Mouse (Mus musculus): ENCODE measurements around the gene Epp13. TPM values are rescaled to one million over a fixed set of nuclear protein-coding genes. Genes with fewer than 3 reads are reported as not detected.
"Not testable (repeated sequence)": the region's sequence is repeated elsewhere in the genome, so short reads cannot be mapped to it uniquely, and the experiment has no call there.

Epp13 gene
- polyA plus RNA-seq, 1 experiment: not detected

DNA sequence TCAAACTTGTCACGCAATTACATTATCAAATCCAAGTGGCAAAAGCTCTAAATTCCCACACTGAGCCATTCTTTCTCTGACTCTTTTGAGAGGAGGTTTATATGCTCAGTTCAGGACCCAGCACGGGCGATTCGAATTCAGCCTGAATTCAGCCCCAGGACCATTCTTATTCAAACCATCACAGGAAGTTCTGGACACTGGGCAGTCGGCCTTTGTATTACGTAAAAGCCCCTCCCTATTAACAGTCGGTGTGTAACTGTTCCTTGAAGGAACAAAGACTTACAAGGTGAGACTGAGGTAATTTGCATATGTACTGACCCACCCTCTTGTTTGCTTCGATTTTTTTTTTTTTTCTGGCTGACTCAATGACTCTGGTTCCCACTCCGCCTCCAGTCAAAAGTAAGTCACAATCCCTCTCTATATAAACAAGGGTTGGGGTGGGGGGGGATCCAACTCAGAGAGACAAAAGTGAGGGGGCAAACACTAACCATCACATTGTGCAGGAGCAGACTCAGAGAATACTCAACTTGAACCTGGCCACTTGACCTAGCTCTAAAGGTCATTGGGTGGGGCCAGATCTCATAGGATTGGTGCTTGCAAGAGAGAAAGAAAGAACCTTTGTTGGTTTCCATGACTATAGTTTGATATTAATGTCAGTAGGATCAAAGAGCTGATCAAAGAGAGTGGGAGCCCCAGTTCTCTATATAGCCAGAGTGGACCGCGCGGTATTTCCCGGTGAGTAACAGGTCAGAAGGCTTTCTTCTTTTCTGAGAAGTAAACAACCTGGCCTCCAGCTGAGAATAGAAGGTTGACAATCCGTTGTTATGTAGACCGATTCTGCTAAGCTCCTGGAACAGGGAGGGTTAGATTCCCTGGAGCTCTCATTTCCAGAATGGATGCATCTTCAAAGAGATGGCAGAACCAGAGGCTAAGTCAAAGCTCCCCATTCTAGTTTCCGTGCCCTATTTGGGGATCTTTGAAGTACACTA, 6.0 kb downstream of the Epp13 start:
- TF ChIP-seq POLR2A (IDR thresholded peaks at IDR 0.05; ENCODE audit: borderline replicate concordance, extremely low read depth, insufficient read depth, insufficient read length, poor library complexity, severe bottlenecking) (no peak), CTCF (IDR thresholded peaks at IDR 0.05; ENCODE audit: borderline replicate concordance, extremely low read depth, insufficient read depth, insufficient read length) (no peak)
- DNase-seq (ENCODE audit: low read depth): no peak

DNA sequence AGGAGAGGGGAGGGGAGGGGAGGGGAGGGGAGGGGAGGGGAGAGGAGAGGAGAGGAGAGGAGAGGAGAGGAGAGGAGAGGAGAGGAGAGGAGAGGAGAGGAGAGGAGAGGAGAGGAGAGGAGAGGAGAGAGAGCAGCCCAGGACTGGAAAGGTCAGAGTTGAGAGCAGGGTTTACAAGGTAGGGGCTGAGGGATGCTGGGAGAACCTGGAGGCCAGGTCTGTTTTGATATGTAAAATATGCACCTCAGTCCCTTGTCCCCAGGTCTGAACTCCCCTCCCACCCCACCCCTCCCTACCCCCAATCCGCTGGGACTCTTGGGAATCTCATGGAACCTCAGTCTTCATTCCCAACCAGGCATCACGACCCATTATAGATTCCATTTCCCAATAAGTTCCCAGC, 7.5 kb downstream of the Epp13 start:
- not testable (repeated sequence) for DNase-seq (ENCODE audit: low read depth)

DNA sequence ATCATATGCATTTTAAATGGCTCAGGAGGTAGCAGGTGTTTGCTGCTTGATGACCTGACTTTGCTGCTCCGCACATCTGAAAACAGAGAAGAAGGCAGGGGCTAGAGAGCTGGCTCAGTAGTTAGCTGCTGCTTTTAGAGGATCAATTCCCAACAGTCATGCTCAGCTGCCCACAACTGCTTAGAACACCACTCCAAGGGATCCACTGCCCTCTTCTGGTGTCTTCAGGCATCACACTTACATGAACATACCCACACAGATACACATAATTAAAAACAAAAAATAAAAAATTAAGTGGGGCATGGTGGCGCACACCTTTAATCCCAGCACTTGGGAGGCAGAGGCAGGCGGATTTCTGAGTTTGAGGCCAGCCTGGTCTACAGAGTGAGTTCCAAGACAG, 9.6 kb downstream of the Epp13 start:
- TF ChIP-seq POLR2A (IDR thresholded peaks at IDR 0.05; ENCODE audit: borderline replicate concordance, extremely low read depth, insufficient read depth, insufficient read length, poor library complexity, severe bottlenecking) (no peak), CTCF (IDR thresholded peaks at IDR 0.05; ENCODE audit: borderline replicate concordance, extremely low read depth, insufficient read depth, insufficient read length) (no peak; the same call in 1 of the 2 replicates)
- DNase-seq (ENCODE audit: low read depth): no peak

DNA sequence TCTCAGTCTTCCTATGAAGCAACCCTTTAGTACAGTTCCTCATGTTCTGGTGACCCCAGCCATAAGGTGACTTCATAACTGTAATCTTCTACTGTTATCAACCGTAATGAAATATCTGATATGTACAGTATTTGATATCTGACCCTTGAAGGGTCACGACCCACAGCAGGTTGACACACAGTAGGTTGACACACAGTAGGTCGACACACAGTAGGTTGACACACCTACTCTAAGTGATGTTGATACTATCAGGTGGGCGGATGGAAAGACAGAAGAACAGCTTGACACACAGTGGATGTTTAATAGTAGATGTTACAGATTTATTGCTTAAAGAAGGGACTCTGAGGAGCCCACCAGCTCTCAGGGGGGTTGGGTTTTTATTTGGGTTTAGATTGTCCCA, 10.5 kb downstream of the Epp13 start:
- DNase-seq (ENCODE audit: low read depth): no peak
- TF ChIP-seq POLR2A (IDR thresholded peaks at IDR 0.05; ENCODE audit: borderline replicate concordance, extremely low read depth, insufficient read depth, insufficient read length, poor library complexity, severe bottlenecking) (no peak), CTCF (IDR thresholded peaks at IDR 0.05; ENCODE audit: borderline replicate concordance, extremely low read depth, insufficient read depth, insufficient read length) (no peak)

DNA sequence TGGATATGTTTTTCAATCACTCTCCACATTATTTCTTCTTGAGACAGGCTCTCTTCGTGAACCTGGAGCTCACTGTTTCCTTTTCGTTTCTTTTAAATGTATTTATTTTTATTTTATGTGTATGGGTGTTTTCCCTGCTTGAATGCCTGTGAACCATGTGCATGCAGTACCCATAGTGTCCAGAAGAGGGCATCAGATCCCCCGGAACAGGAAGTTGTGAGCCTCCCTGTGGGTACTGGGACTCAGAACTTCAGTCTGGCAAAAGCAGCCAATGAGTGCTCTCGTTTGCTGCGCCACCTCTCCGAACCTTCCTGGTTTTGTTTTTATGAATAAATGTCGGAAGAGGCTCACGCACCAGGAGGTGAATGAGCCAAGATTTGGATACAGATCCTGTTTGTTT, 13.2 kb downstream of the Epp13 start:
- no peak for DNase-seq (ENCODE audit: low read depth)
- TF ChIP-seq CTCF (IDR thresholded peaks at IDR 0.05; ENCODE audit: borderline replicate concordance, extremely low read depth, insufficient read depth, insufficient read length): peak; percentile 50; the same call in 1 of the 2 replicates
- no peak for TF ChIP-seq POLR2A (IDR thresholded peaks at IDR 0.05; ENCODE audit: borderline replicate concordance, extremely low read depth, insufficient read depth, insufficient read length, poor library complexity, severe bottlenecking)

DNA sequence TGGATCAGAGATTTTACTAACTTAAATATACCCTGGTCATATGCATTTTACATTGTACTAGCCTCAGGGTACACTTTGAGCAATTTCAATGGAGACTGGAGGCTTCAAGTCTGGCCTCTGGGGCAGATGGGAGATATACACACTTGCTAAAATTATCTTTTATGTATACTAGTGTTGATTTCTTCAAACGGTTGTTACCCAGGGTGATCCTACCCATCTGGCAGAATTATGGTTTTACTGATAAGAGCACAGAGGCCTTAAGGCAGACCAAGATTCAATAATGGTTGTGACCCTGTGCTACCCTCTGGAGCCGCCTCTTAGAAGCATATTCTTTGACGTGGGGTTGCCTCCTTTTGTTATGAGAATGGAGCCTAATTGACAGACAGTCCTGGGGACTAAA, 25.4 kb downstream of the Epp13 start:
- no peak for DNase-seq (ENCODE audit: low read depth)
- TF ChIP-seq CTCF (IDR thresholded peaks at IDR 0.05; ENCODE audit: borderline replicate concordance, extremely low read depth, insufficient read depth, insufficient read length) (no peak), POLR2A (IDR thresholded peaks at IDR 0.05; ENCODE audit: borderline replicate concordance, extremely low read depth, insufficient read depth, insufficient read length, poor library complexity, severe bottlenecking) (no peak)

DNA sequence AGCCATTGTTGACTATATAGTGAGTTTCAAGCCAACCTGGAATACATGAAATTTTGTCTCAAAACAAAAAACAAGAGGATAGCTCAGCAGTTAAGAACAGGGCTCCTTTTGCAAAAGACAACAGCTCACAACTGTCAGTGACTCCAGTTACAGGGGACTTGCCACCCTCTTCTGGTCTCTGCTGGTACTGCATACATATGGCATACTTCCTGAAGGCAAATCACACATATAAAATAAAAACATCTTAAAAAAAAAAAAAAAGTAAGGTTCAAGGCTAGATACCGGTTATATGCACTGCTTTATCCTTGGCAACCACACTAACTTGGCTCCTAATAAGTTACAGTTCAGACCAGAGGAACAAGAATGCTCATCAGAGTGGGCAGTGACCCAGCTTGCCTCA, 30.2 kb downstream of the Epp13 start:
- DNase-seq (ENCODE audit: low read depth): peak; percentile 91
- TF ChIP-seq POLR2A (IDR thresholded peaks at IDR 0.05; ENCODE audit: borderline replicate concordance, extremely low read depth, insufficient read depth, insufficient read length, poor library complexity, severe bottlenecking) (no peak), CTCF (IDR thresholded peaks at IDR 0.05; ENCODE audit: borderline replicate concordance, extremely low read depth, insufficient read depth, insufficient read length) (peak; percentile 71; the same call in 1 of the 2 replicates)

DNA sequence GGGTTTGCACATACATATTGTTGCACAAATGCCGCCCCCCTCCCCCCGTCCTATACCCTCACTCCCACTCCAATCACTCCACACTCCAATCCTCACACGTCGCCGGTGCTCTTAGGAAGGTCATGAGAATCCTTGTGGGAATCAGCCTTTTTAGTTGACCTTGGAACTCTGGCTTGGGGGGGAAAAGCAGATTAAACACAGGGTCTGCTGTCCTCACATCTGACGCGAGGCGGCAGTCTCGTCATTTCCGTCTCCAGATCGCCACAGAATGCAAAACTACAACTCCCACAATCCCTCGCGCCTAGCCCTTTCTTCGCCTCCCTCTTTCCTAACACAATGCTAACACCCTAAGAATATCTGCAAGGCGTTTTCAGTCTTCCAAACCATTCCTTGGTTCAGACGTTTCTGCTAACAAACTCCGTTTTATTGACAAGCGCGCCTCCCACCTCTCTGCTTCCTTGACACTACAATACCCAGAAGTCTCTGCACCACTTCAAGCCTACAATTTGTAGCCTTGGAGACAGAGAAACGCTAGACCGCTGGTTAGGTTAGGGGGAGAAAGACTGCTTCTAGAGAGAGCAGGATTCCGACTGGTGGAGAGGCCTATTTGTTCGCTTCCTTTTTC, 31.1 kb downstream of the Epp13 start:
- TF ChIP-seq CTCF (IDR thresholded peaks at IDR 0.05; ENCODE audit: borderline replicate concordance, extremely low read depth, insufficient read depth, insufficient read length) (peak; percentile 58), POLR2A (IDR thresholded peaks at IDR 0.05; ENCODE audit: borderline replicate concordance, extremely low read depth, insufficient read depth, insufficient read length, poor library complexity, severe bottlenecking) (peak; percentile 17; the same call in 1 of the 2 replicates)
- peak; percentile 96 for DNase-seq (ENCODE audit: low read depth)

DNA sequence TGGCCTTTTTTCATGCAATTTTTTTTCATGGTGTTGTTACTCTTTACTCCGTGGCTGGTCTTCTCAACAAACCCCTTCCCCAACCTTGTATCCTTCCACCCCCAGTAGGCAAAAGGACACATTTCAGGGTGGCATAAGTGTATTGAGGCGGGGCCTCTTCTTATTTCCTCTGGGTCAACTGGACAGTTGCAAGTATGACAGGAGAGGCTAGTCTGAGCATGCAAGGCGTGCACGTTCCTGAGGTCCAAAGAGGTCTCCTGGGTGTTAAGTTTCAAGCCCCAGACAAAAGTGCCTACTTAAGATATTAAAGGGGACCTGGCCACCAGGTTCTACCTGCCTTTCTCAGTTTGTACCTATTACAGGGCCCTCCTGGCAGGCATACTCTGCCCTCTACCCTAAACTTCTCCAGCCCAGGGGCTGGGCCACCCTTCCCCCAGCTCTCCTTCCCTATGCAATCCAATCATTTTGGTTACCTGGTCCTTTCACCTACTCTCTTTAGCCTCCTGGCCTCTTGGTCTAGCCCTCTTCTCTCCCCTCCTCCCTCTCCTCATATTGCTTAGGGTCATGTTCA, 32.0 kb downstream of the Epp13 start:
- no peak for TF ChIP-seq POLR2A (IDR thresholded peaks at IDR 0.05; ENCODE audit: borderline replicate concordance, extremely low read depth, insufficient read depth, insufficient read length, poor library complexity, severe bottlenecking)
- TF ChIP-seq CTCF (IDR thresholded peaks at IDR 0.05; ENCODE audit: borderline replicate concordance, extremely low read depth, insufficient read depth, insufficient read length): no peak
- no peak for DNase-seq (ENCODE audit: low read depth)

DNA sequence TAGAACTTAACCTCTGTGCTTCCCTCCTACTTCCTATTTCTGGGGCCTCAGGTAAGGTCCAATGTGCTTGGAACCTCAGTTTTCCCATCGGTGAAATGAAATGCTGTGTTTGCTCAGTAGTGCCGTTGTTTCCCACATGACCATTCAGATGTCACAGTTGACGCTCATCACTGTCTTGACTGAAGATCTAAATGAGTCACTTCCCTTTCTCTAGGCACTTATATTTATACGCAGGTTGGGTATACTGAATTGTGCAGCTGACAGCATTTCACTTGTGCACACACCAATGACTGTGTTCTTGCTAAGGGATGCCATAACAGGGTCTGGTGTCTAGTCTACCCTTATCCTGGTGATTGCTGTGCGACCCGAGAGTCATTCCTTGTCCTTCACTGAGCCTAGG, 32.9 kb downstream of the Epp13 start:
- no peak for DNase-seq (ENCODE audit: low read depth)
- TF ChIP-seq CTCF (IDR thresholded peaks at IDR 0.05; ENCODE audit: borderline replicate concordance, extremely low read depth, insufficient read depth, insufficient read length) (no peak), POLR2A (IDR thresholded peaks at IDR 0.05; ENCODE audit: borderline replicate concordance, extremely low read depth, insufficient read depth, insufficient read length, poor library complexity, severe bottlenecking) (no peak)

DNA sequence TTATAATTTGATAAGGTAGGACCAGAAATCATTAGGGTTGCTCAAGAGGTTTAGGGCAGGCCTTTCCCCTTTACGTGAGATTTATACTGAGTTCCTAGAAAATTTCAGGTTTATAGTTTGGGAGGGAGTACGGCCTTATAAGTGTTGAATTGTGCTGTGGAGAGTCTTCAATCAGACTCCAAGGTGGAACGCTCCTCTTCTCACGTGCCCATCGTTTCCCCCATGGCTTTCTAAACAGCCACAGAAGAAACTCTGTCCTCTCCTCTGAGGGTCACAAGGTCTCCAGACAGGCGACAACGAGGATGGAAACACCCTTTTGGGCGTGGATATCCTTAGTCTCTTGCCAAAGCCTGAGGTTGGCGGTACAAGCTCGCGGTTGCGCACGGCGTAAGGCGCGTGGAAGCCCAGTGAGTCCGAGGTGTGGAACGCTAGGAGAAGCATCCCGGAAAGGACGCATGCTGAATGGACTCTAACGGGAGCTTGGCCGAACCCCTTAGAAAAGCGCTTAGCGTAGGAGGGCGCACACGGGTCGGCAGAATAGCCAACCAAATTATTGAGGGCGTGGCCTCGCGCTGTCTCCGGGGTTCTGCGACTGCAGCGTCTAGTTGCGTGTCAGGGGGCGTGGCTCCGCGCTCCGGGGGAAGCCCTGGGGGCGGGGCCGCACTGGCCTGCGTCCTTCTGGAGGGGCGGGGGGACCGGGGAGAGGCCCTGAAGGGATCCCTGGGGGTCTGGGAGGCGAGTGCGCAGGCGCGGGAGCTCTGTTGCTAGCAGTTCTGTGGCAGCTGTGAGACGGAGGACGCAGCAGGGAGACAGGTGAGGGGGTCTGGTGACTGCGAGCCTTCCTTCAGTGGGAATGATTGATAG, 33.6 kb downstream of the Epp13 start, which contains the start of gene Zfp667:
TSS of gene Zfp667 (plus strand) at position 738 of the 864 bp plus-strand sequence.
- peak; percentile 99 for DNase-seq (ENCODE audit: low read depth)
- TF ChIP-seq CTCF (IDR thresholded peaks at IDR 0.05; ENCODE audit: borderline replicate concordance, extremely low read depth, insufficient read depth, insufficient read length) (no peak), POLR2A (IDR thresholded peaks at IDR 0.05; ENCODE audit: borderline replicate concordance, extremely low read depth, insufficient read depth, insufficient read length, poor library complexity, severe bottlenecking) (no peak)

All from brain, embryonic 14.5 days (tissue).